In the genomic region with DNA sequence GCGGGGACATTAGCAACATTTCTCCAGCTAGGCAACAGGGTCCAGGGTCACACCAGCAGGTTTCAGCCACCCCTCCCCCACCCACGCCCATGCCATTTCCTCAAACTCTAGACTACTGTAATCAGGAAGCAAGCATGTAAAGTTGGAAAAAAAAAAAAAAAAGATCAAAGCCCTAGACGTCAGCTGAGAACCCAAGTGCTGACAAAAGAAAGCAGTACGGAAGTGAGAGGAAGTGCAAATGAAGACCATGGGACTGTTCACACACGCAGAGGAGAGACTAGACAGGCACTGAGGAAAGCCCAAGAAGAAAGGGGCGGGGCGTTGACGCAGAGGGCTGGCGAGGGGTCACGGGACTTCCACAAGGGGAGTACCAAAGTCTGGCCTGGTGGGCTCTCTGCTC, we compare ENCODE assay signal across 10 mouse cellular contexts. TPM values are rescaled to one million over a fixed set of nuclear protein-coding genes. Genes with fewer than 3 reads are reported as not detected.
A peak's percentile ranks its signal among the peaks of the same experiment; 100 is the strongest.
DNase-seq lines count a peak whose midpoint lies in the region; ATAC-seq and TF ChIP-seq lines count a peak whose summit lies in the region.
"Had no signal": no experiment of that assay in that cellular context is flagged by ENCODE, and none has a peak within 500 bp of the region (broad histone marks: within the 10 kb centered on the region; RNA-seq: fewer than 3 reads in every experiment).

No protein-coding gene starts in this region.

- WGBS in heart, embryonic 12.5 days: 28% methylated on average over 10 of the region's 10 CpGs
- WGBS in small intestine, adult 2 months: 13% methylated on average over 10 of the region's 10 CpGs

- peaks cover 11% of the 10 kb centered on the region; the same call in 1 of the 2 replicates for H3K9me3 ChIP-seq in heart, embryonic 12.5 days (replicated peaks)
- H3K9me3 ChIP-seq: G1E; hindbrain, embryonic 15.5 days had no signal

- intact Hi-C loops in heart, postnatal 14 days (cut with DNase I): no loop called here

- H3K36me3 ChIP-seq in heart, embryonic 12.5 days: no peaks in the 10 kb centered on the region
- no peaks in the 10 kb centered on the region for H3K36me3 ChIP-seq in small intestine, adult 2 months (ENCODE audit: control insufficient read depth, insufficient read depth, low read length)
- H3K36me3 ChIP-seq: G1E; hindbrain, embryonic 15.5 days had no signal

- ATAC-seq in heart, embryonic 12.5 days (ENCODE audit: insufficient number of reproducible peaks, low FRiP score): peak; percentile 68

- DNase-seq in heart, postnatal 14 days: no peak
- DNase-seq in R1 (ENCODE audit: low read depth, low spot score): peak; percentile 94
- peak; percentile 46 for DNase-seq in liver
- DNase-seq in urinary bladder, postnatal 4 days (ENCODE audit: low spot score in 2 of 2): no peak
- DNase-seq in ovary, adult 18-20 months (ENCODE audit: low spot score): no peak
- DNase-seq in right cerebral cortex, adult 2 months (ENCODE audit: low spot score in 2 of 2): no peak

- no peak for TF ChIP-seq CTCF in small intestine, adult 2 months (IDR thresholded peaks at IDR 0.05; ENCODE audit: extremely low read depth, insufficient read length, insufficient replicate concordance, low read depth, low read length)

- H3K4me1 ChIP-seq in heart, embryonic 12.5 days (replicated peaks): peaks cover 6% of the 10 kb centered on the region
- peaks cover 2% of the 10 kb centered on the region; the same call in 1 of the 2 replicates for H3K4me1 ChIP-seq in small intestine, adult 2 months (ENCODE audit: control insufficient read depth, insufficient read depth, insufficient read length, low read length)

- H3K27ac ChIP-seq in heart, embryonic 12.5 days (ENCODE audit: poor library complexity, severe bottlenecking): no peak overlapping the region
- H3K27ac ChIP-seq in small intestine, adult 2 months (ENCODE audit: insufficient read depth, low read depth, low read length): no peak overlapping the region
- H3K27ac ChIP-seq: hindbrain, embryonic 15.5 days had no signal

- H3K4me3 ChIP-seq in heart, embryonic 12.5 days: no peak overlapping the region
- peak overlapping the region; percentile 42 for H3K4me3 ChIP-seq in small intestine, adult 2 months (ENCODE audit: low read depth, low read length)
- H3K4me3 ChIP-seq: hindbrain, embryonic 15.5 days had no signal

- H3K27me3 ChIP-seq in heart, embryonic 12.5 days (replicated peaks): no peaks in the 10 kb centered on the region
- no peaks in the 10 kb centered on the region for H3K27me3 ChIP-seq in small intestine, adult 2 months (ENCODE audit: control insufficient read depth, insufficient read depth, low read length)
- H3K27me3 ChIP-seq: hindbrain, embryonic 15.5 days had no signal

- TF ChIP-seq POLR2A in small intestine, adult 2 months (IDR thresholded peaks at IDR 0.05; ENCODE audit: low read depth, low read length): no peak

- no peak overlapping the region for H3K9ac ChIP-seq in heart, embryonic 12.5 days
- H3K9ac ChIP-seq: hindbrain, embryonic 15.5 days had no signal

- peak overlapping the region; percentile 24; the same call in 1 of the 2 replicates for H3K4me2 ChIP-seq in heart, embryonic 12.5 days
- H3K4me2 ChIP-seq: hindbrain, embryonic 15.5 days had no signal

RNA-seq across cellular contexts. Expression of gene Ubl3, which starts 57.4 kb away (rescaled TPM):
- 69.1 and 70.4 TPM in 2 replicates for polyA plus RNA-seq in heart, embryonic 12.5 days (2016; fragmentation: Nextera tagmentation; extraction: Ambion mirVana)
- 10 to 100 TPM; 84.6 to 95.6 TPM for total RNA-seq in heart, postnatal 14 days (2021)
- 32.1 and 68.2 TPM in 2 replicates for polyA plus RNA-seq in small intestine, adult 2 months (2012; rRNA removed)

Comparison
In these comparisons a context has a peak if more than half of its experiments do, and no peak if none do; other contexts are left out.
1. DNase-seq: peak in R1 (single experiment) and liver (single experiment); none in heart, postnatal 14 days (0 of 2), urinary bladder, postnatal 4 days (0 of 2), ovary, adult 18-20 months (single experiment) and right cerebral cortex, adult 2 months (0 of 2).